Mouse (Mus musculus) embryonic facial prominence, embryonic 10.5 days (tissue): ENCODE measurements around the gene Nop10. TPM values are rescaled to one million over a fixed set of nuclear protein-coding genes. Genes with fewer than 3 reads are reported as not detected.

Experiments
- DNase-seq: peaks from one replicate; pipeline ENCODE4 v3.0.0-alpha.2; 2017; ENCODE audit warnings: low spot score
- H3K27ac ChIP-seq: fragments of 300-500 bp; sonication (generic); replicated peaks from 2 replicates; pipeline ENCODE4 v1.5.1; 2016; ENCODE audit warnings: mild to moderate bottlenecking
- H3K27me3 ChIP-seq: fragments of 300-500 bp; sonication (generic); replicated peaks from 2 replicates; pipeline ENCODE4 v1.6.1; 2016; ENCODE audit warnings: low read depth, mild to moderate bottlenecking; ENCODE audit not compliant: poor library complexity, severe bottlenecking
- H3K36me3 ChIP-seq: fragments of 300-500 bp; sonication (generic); replicated peaks from 2 replicates; pipeline ENCODE4 v1.6.1; 2016; ENCODE audit warnings: mild to moderate bottlenecking, moderate library complexity
- H3K4me1 ChIP-seq: fragments of 300-500 bp; sonication (generic); 2 replicates; pipeline ENCODE4 v1.6.1; 2016
- H3K4me3 ChIP-seq: fragments of 300-500 bp; sonication (generic); 2 replicates; pipeline ENCODE4 v1.5.1; 2016; ENCODE audit warnings: mild to moderate bottlenecking, moderate library complexity
- H3K9me3 ChIP-seq: fragments of 300-500 bp; sonication (generic); 2 replicates; pipeline ENCODE4 v1.6.1; 2016; ENCODE audit warnings: mild to moderate bottlenecking
- WGBS: fragments of 180-500 bp; shearing (Covaris S2); methylation state at CpG from one replicate; pipeline ENCODE4 v1.1.7; 2016; 5-methylcytosine and 5-hydroxymethylcytosine counted together
- polyA plus RNA-seq: library from polyadenylated mRNA; unstranded; fragments of >200 nt; fragmentation: Nextera tagmentation; extraction: Ambion mirVana; gene quantifications from 2 replicates; pipeline ENCODE4 v1.2.1, GENCODE M21; 2016

Nop10 gene
- polyA plus RNA-seq, 1 experiment from 2014 or later = 220 TPM

DNA sequence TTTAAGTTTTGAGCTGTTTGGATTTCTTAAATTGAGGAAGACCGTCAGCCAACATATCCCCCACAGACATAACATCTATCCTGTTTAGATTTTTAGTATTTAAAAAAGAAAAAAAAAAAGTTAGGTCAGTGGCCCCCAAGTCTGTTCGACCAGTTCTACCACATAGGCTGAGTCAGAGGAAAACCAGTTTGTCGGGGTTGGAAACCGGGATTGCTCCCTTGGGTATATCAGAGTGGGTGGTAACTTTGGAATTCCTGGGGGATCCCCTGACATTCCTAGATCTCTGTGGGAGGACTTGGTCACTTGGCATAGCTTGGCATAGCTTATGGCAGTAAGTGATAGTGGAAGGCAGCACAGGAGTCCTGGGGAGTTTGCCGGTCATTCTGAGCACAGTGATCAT is 16.4 kb upstream of the Nop10 start:
- 77% methylated on average over 5 of the region's 5 CpGs for WGBS
- Histone ChIP-seq H3K4me1 (peaks cover 29% of the 10 kb centered on the region), H3K36me3 (peaks cover 30% of the 10 kb centered on the region), H3K27ac (no peak overlapping the region), H3K9me3 (no peaks in the 10 kb centered on the region), H3K4me3 (no peak overlapping the region), H3K27me3 (no peaks in the 10 kb centered on the region)
- no peak for DNase-seq

DNA sequence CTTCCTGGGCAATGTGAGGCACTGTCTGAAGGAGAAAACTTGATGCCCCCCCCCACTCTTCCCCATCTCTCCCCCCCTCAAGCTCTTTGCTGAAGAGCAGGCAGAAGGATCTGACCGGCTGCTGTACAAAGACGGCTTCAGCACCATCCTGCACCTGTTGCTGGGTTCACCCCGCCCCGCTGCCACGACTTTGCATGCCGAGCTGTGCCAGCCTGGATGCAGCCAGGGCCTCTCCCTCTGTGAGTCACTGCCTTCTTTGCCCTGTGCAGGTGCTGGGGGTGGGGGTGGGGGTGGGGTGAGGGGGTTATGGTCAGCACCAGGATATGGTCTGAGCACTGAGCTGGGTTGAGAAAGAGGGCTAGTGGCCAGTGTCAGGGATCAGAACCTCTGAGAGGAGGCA is 15.5 kb upstream of the Nop10 start:
- Histone ChIP-seq H3K4me3 (no peak overlapping the region), H3K27me3 (no peaks in the 10 kb centered on the region), H3K4me1 (peaks cover 21% of the 10 kb centered on the region), H3K36me3 (peaks cover 30% of the 10 kb centered on the region), H3K27ac (no peak overlapping the region), H3K9me3 (no peaks in the 10 kb centered on the region)
- WGBS = 94% methylated on average over 6 of the region's 6 CpGs
- no peak for DNase-seq

DNA sequence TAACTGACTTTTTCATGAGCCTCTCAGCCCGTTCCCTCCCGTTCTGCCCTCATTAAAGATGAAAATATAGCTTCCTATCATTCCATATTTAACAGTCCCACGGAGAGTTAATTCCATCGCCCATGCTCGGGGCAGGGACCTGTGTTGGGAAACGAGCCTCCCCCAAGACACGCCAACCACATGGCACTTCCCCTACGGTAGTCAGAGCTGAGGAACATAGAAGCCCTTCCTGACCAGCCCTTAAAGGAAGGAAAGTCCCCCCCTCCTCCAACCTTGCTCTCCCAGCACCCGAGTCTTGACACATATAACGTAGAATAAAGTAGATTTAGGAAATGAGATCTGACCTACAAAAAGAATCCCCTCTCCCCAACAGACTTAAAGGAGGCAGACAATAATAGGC is 14.4 kb upstream of the Nop10 start:
- 87% methylated on average over 10 of the region's 10 CpGs for WGBS
- Histone ChIP-seq H3K36me3 (peaks cover 30% of the 10 kb centered on the region), H3K4me3 (no peak overlapping the region), H3K27me3 (no peaks in the 10 kb centered on the region), H3K4me1 (peaks cover 15% of the 10 kb centered on the region), H3K27ac (no peak overlapping the region), H3K9me3 (no peaks in the 10 kb centered on the region)
- no peak for DNase-seq

DNA sequence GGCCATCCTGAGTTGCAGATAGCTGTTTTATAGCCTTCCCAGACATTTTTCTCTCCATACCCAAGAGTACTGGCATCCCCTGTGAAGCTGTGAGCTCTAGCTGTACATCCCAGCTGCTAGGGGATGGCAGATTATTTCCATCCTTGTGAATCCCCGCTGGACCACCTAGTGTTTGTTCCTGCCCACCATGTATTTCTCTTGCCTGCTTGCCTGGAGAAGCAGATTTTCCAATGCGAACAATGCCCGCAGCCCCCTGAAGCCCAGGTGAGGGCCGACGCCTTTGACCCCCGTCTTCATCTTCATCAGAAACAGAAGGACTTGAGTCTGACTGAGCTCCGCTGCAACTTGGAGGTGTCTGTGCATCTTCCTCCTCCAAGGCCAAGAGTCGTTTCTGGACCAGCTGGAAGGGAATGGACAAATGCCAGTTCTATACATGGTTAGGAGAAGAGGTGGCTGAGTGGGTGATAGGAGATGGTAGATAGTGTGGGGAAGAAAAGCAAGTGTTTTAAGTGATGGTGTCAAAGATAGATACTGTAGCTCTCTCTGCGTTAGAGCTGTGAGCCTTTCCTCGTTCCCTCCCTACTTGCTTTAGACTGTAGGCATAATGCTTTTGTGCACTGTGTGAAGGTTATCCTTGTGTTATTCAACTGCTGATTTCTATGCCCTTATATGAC is 11.8 kb upstream of the Nop10 start:
- peaks cover 9% of the 10 kb centered on the region for H3K36me3 ChIP-seq
- no peak for DNase-seq
- H3K27me3 ChIP-seq = no peaks in the 10 kb centered on the region
- no peaks in the 10 kb centered on the region for H3K9me3 ChIP-seq
- H3K27ac ChIP-seq = no peak overlapping the region
- peaks cover 4% of the 10 kb centered on the region; the same call in 1 of the 2 replicates for H3K4me1 ChIP-seq
- H3K4me3 ChIP-seq = no peak overlapping the region
- 87% methylated on average over 10 of the region's 10 CpGs for WGBS

DNA sequence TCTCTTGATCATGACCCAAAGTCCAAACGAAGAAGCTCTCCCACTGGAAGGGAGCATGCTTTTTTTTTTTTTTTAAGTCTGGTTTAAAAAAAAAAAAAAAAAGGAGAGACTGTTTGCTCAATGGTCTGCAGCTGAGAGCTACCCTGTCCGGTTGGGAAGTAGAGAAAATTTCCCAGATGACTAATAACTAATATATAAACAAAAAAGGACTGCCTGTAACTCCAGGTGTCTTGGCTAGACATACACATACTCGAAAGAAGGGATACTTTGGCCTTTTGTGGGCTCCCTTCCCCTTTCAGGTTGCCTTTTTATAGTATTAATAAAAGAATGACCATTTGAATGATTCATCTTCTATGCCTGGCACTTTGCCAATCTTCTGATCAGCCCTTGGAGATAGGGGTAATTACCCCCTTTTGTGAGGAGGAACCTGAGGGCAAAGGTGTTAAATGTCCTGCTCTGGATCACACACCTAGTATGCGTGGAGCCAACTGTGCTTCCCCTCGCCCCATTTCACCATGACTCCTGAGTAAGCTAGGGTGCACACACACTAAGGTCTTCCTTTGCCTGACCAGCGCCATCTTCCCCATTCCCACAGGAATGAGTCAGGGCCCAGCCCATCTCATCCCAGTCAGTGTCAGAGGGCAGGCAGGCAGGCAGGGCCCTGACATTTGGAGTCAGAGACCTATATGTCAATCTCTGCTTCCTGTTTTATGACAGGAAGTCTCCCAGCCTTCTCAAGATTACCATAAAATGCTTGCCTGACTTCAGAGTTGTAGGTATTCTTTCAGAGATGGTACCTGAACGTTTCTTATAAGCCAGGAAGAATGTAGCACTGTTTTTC is 6.8 kb upstream of the Nop10 start:
- Histone ChIP-seq H3K27me3 (no peaks in the 10 kb centered on the region), H3K4me3 (no peak overlapping the region), H3K9me3 (no peaks in the 10 kb centered on the region), H3K27ac (no peak overlapping the region), H3K36me3 (no peaks in the 10 kb centered on the region), H3K4me1 (peaks cover 4% of the 10 kb centered on the region; the same call in 1 of the 2 replicates)
- 72% methylated on average over 7 of the region's 7 CpGs for WGBS
- DNase-seq = no peak

DNA sequence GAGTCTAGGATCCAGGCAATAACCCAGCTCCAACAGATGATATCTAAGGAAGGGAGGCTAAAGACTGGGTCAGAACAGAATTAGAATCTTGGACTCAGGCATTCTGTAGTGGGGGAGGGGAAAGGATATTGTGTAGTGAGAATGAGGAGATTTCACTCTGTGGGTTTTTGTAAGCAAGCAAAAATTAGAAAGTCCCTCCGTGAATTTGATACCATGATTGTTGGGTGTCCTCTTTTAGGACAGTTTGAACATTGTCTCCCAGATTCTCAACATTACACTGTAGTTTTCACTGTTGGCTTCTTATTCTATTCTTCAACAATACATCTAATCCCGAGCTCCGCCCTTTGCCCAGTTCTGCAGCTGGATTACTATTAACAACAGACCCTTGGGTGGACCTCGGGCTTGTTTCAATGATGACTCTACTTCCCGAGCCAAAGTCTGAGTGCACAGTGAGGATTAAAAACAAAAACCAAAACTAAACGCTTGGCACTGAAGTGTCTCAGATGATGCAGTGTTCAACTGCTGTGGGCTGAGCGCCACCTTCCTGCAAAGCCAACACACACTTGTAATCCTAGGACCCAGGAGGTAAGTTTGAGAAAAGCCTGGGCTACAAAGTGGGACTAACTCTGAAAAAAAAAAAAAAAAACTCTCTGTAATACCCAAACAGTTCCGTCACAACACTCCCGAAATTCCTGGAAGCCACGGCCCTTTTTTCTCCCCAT is 2.3 kb upstream of the Nop10 start, which contains the start of gene Nutm1:
Gene Nutm1, minus strand, starts transcription at position 51 of the 722 bp plus-strand sequence.
- H3K4me3 ChIP-seq = no peak within 1 kb of the TSS
- H3K27ac ChIP-seq = no peak within 1 kb of the TSS
- no peaks in the 10 kb centered on the region for H3K27me3 ChIP-seq
- peaks cover 11% of the 10 kb centered on the region for H3K4me1 ChIP-seq
- no peaks in the 10 kb centered on the region; the same call in 1 of the 2 replicates for H3K36me3 ChIP-seq
- WGBS = 72% methylated on average over 10 of the region's 10 CpGs
- DNase-seq = no peak
- no peaks in the 10 kb centered on the region for H3K9me3 ChIP-seq

DNA sequence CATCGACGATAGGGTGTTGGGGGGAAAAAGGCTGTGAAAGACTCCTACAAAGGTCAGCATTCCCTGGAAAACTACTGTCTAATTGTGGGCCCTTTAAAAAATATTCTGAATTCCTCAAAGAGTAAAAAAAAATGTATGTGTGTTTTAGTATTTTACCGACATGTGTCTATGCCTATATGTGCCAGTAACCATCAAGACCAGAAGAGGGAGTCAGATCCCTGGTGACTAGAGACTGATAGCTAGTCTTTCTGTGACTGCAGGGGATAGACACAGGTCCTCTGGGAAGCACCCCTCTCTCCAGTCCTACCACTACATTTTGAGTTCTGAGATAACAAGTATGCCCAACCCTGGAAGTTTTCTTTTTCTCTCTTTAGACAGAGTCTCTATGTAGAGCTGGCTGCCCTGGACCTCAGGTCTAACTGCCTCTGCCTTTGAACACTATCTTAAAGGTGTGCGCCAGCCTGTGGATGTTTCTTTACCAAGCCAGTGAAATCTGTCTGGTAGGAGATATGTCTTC is 1.1 kb downstream of the Nop10 start:
- no peaks in the 10 kb centered on the region for H3K27me3 ChIP-seq
- peak overlapping the region; percentile 85; the same call in 1 of the 2 replicates for H3K27ac ChIP-seq
- H3K36me3 ChIP-seq = no peaks in the 10 kb centered on the region; the same call in 1 of the 2 replicates

DNA sequence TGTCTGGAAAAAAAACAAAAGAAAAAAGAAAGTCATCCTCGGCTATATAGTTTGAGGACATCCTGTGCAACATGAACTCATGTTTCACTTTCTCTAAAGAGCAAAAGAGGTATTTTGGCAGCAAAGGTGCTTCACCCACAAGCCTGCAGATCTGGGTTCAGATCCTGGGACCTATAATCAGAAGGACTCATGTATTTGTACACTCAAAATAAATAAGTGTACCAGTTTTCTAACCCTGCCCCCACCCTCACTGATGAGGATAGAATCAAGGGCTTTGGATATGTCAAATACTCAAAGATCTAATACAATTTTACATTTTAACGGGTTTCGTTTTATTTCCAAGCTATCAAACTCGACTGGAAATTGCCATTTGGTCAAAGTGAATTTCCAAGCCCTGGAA is 2.6 kb downstream of the Nop10 start:
- DNase-seq = no peak
- Histone ChIP-seq H3K27ac (no peak overlapping the region), H3K4me3 (no peak overlapping the region), H3K4me1 (peaks cover 28% of the 10 kb centered on the region), H3K9me3 (no peaks in the 10 kb centered on the region), H3K27me3 (no peaks in the 10 kb centered on the region), H3K36me3 (no peaks in the 10 kb centered on the region; the same call in 1 of the 2 replicates)
- WGBS = 82% methylated on average over 4 of the region's 4 CpGs

More for the DNA sequence above, 1.1 kb downstream of the Nop10 start:
- Histone ChIP-seq H3K9me3 (no peaks in the 10 kb centered on the region), H3K4me1 (peaks cover 28% of the 10 kb centered on the region), H3K4me3 (peak overlapping the region; percentile 71)
- DNase-seq = no peak
- WGBS = 35% methylated on average over 4 of the region's 4 CpGs

DNA sequence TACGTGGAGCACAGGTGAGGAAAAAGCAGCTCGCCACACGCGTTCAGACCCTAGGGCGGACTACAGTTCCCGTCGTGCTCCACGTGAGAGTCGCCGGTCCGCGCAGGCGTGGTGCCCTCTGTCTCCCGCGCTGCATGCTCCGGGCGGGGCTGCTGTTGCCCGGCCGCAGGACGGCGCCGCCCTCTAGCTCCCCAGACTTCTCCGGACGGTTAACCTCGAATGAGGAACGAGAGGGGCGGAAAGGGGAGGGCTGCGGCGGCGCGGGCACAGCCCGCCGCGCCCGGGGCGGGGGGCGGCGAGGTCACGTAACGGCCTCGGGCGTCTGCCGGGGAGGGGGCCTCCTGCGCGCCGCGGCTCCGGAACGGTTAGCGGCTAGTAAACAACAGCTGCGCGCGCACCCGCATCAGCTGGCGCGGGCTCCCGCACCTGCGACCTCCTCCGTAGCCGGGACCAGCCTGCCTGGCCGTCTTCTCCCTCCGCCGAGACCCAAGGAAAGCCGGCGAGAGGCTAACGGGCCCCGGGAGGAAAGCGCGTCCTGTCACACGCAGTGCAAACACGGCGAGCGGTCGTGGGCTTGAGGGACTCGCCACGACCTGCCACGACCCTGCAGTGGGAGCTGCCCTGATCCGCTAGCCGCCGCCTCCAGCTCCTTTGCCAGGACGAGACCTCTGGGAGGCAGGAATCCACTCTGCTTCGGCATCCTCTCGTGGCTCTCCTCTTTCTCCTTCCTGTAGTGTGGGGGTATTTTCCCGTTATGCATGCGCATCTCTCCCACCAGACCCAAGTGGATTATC is 3.9 kb downstream of the Nop10 start, which contains the start of gene Slc12a6:
Gene Slc12a6, plus strand, starts transcription at position 378 of the 794 bp plus-strand sequence.
- Histone ChIP-seq H3K9me3 (no peaks in the 10 kb centered on the region), H3K36me3 (no peaks in the 10 kb centered on the region; the same call in 1 of the 2 replicates), H3K4me1 (peaks cover 28% of the 10 kb centered on the region), H3K27me3 (no peaks in the 10 kb centered on the region), H3K27ac (peak within 1 kb of the TSS; percentile 93), H3K4me3 (peak within 1 kb of the TSS; percentile 83)
- peak; percentile 94 for DNase-seq
- WGBS = under 1% methylated on average over 85 of the region's 85 CpGs

DNA sequence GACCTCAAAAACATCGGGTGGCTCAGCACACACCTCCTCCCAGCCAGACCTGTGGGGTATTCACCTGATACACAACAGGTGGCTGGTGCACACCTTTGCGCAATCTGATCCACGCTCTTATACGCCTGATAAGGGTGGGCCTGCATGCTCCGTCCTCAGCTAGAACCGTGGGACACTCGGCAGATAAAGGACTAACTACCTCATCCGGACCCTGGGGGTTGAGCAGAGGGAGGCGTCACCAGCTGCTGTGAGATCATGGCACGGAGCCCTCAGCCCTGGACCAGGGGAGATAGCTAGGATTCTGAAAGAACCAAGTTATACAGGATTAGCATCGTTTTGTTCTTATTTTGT is 4.5 kb downstream of the Nop10 start, which contains the start of gene Gm21985:
Gene Gm21985, plus strand, starts transcription at position 73 of the 351 bp plus-strand sequence.
- WGBS = 3% methylated on average over 11 of the region's 11 CpGs
- peak within 1 kb of the TSS; percentile 83 for H3K4me3 ChIP-seq
- no peaks in the 10 kb centered on the region for H3K27me3 ChIP-seq
- H3K27ac ChIP-seq = peak within 1 kb of the TSS; percentile 93
- no peaks in the 10 kb centered on the region for H3K9me3 ChIP-seq
- DNase-seq = peak; percentile 52
- H3K4me1 ChIP-seq = peaks cover 28% of the 10 kb centered on the region
- no peaks in the 10 kb centered on the region; the same call in 1 of the 2 replicates for H3K36me3 ChIP-seq

DNA sequence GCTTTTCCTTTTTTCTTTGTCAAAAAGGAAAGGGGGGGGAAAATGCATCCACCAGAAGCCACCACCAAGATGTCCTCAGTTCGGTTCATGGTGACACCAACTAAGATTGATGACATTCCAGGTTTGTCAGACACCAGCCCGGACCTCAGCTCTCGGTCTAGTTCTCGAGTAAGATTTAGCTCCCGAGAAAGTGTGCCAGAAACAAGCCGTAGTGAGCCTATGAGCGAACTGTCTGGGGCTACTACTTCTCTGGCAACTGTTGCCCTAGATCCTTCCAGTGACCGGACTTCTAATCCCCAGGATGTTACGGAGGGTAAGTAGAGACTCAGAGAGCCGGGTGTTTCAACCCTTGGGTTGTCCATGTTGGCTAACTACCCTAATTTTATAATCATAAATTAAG is 5.1 kb downstream of the Nop10 start:
- H3K36me3 ChIP-seq = no peaks in the 10 kb centered on the region; the same call in 1 of the 2 replicates
- no peaks in the 10 kb centered on the region for H3K9me3 ChIP-seq
- peak overlapping the region; percentile 83 for H3K4me3 ChIP-seq
- 71% methylated on average over 10 of the region's 10 CpGs for WGBS
- DNase-seq = no peak
- no peaks in the 10 kb centered on the region for H3K27me3 ChIP-seq
- H3K4me1 ChIP-seq = peaks cover 28% of the 10 kb centered on the region
- no peak overlapping the region for H3K27ac ChIP-seq
